Mouse (Mus musculus) T-cell, adult 2 months (primary cell): Measurements from ENCODE around the gene Nhlrc1.

Experiments used
- DNase-seq: peaks from one replicate; pipeline ENCODE4 v3.0.0; 2022; ENCODE audit warnings: low spot score

Nhlrc1 gene

GRCm38 (mm10) chr13:47014334-47015194 lies at the start of gene Nhlrc1:
Gene Nhlrc1, minus strand, starts transcription at chr13:47014850.
- DNase-seq, result peak; percentile 68

GRCm38 (mm10) chr13:47063985-47064760 lies 49.5 kb upstream of the Nhlrc1 start:
- DNase-seq, result no peak

GRCm38 (mm10) chr13:47062756-47063155 lies 48.1 kb upstream of the Nhlrc1 start:
- DNase-seq, result no peak

GRCm38 (mm10) chr13:47056781-47057180 lies 42.1 kb upstream of the Nhlrc1 start:
- DNase-seq, result no peak

GRCm38 (mm10) chr13:47056126-47056525 lies 41.5 kb upstream of the Nhlrc1 start:
- peak; percentile 53 for DNase-seq

GRCm38 (mm10) chr13:47053971-47054370 lies 39.3 kb upstream of the Nhlrc1 start:
- DNase-seq, result no peak

- DNase-seq, result no peak
Observed at GRCm38 (mm10) chr13:47050009-47050408, 35.4 kb upstream of the Nhlrc1 start.

- no peak for DNase-seq
Observed at GRCm38 (mm10) chr13:47047996-47048395, 33.3 kb upstream of the Nhlrc1 start.

- no peak for DNase-seq
Observed at GRCm38 (mm10) chr13:47044617-47044947, 29.9 kb upstream of the Nhlrc1 start, which contains the start of gene Tpmt. Gene Tpmt, minus strand, starts transcription at chr13:47044737.

- DNase-seq, result peak; percentile 25
Observed at GRCm38 (mm10) chr13:47043833-47044616, 29.4 kb upstream of the Nhlrc1 start.

GRCm38 (mm10) chr13:47043030-47043680 lies 28.5 kb upstream of the Nhlrc1 start, which contains the start of gene Kdm1b:
Gene Kdm1b, plus strand, starts transcription at chr13:47043499.
- DNase-seq, result peak; percentile 98

GRCm38 (mm10) chr13:47042024-47042633 lies 27.5 kb upstream of the Nhlrc1 start:
- DNase-seq, result no peak

- DNase-seq, result no peak
Observed at GRCm38 (mm10) chr13:47040061-47040460, 25.4 kb upstream of the Nhlrc1 start.

GRCm38 (mm10) chr13:47037946-47038345 lies 23.3 kb upstream of the Nhlrc1 start:
- DNase-seq, result no peak

GRCm38 (mm10) chr13:47033602-47034001 lies 19.0 kb upstream of the Nhlrc1 start:
- DNase-seq, result no peak

GRCm38 (mm10) chr13:47030376-47031107 lies 15.9 kb upstream of the Nhlrc1 start:
- no peak for DNase-seq

GRCm38 (mm10) chr13:47020798-47021197 lies 6.1 kb upstream of the Nhlrc1 start:
- no peak for DNase-seq

GRCm38 (mm10) chr13:47019774-47020173 lies 5.1 kb upstream of the Nhlrc1 start:
- no peak for DNase-seq

GRCm38 (mm10) chr13:47017259-47017658 lies 2.6 kb upstream of the Nhlrc1 start:
- DNase-seq, result no peak

- DNase-seq, result no peak
Observed at GRCm38 (mm10) chr13:47015195-47015501, 498 bp upstream of the Nhlrc1 start.

- no peak for DNase-seq
Observed at GRCm38 (mm10) chr13:47013740-47014139, 910 bp downstream of the Nhlrc1 start.
